Mouse (Mus musculus): Measurements from ENCODE around the gene Rgs10.

- TF ChIP-seq CTCF (IDR thresholded peaks at IDR 0.05; ENCODE audit: low read depth) (no peak), EP300 (IDR thresholded peaks at IDR 0.05; ENCODE audit: low read depth) (peak; percentile 95)
Measured at GRCm38 (mm10) chr7:128398664-128399063, 19.9 kb downstream of the Rgs10 start.
